Mouse (Mus musculus) olfactory bulb, adult 2 months (tissue): ENCODE measurements around the gene Smtnl2. TPM values are rescaled to one million over a fixed set of nuclear protein-coding genes. Genes with fewer than 3 reads are reported as not detected.

ENCODE experiments used
- H3K27ac ChIP-seq: fragments of 200-500 bp; 2 replicates; pipeline ENCODE4 v1.5.1; 2012; ENCODE audit warnings: low read depth, low read length; ENCODE audit not compliant: insufficient read depth
- H3K4me1 ChIP-seq: fragments of 200-500 bp; 2 replicates; pipeline ENCODE4 v1.6.1; 2012; ENCODE audit warnings: low read length; ENCODE audit not compliant: control insufficient read depth, insufficient read depth
- H3K4me3 ChIP-seq: fragments of 200-500 bp; 2 replicates; pipeline ENCODE4 v1.5.1; 2012; ENCODE audit warnings: mild to moderate bottlenecking, low read depth, low read length, moderate library complexity; ENCODE audit not compliant: insufficient read depth
- CTCF ChIP-seq: fragments of 200-500 bp; IDR thresholded peaks from 2 replicates; pipeline ENCODE4 v1.5.1; 2012; ENCODE audit warnings: low read depth, mild to moderate bottlenecking, low read length, moderate library complexity; ENCODE audit not compliant: insufficient read depth
- POLR2A ChIP-seq: fragments of 200-500 bp; IDR thresholded peaks from 2 replicates; pipeline ENCODE4 v1.6.1; 2012; ENCODE audit warnings: mild to moderate bottlenecking, low read depth, low read length, moderate library complexity; ENCODE audit not compliant: insufficient read depth
- WGBS: fragments of 180-500 bp; shearing (Covaris S2); methylation state at CpG from one replicate; pipeline ENCODE4 v1.1.7; 2018; 5-methylcytosine and 5-hydroxymethylcytosine counted together
- polyA plus RNA-seq: library from polyadenylated mRNA; stranded (reverse); fragments of >200 nt; gene quantifications from 2 replicates; pipeline ENCODE4 v1.2.4, GENCODE M21; 2012; ENCODE audit warnings: low replicate concordance; ENCODE audit not compliant: missing spikeins, insufficient read depth, insufficient read length

The Smtnl2 gene
- polyA plus RNA-seq, 1 experiment: not detected

- 21% methylated on average over 12 of the region's 12 CpGs for WGBS
- TF ChIP-seq CTCF: no peak
- no peak for TF ChIP-seq POLR2A
- Histone ChIP-seq H3K4me3 (no peak overlapping the region), H3K4me1 (peaks cover 6% of the 10 kb centered on the region; the same call in 1 of the 2 replicates), H3K27ac (no peak overlapping the region)
Measured at GRCm38 (mm10) chr11:72369904-72370672, 41.4 kb downstream of the Smtnl2 start.

GRCm38 (mm10) chr11:72367934-72368674 lies 43.4 kb downstream of the Smtnl2 start:
- TF ChIP-seq POLR2A: no peak
- no peak for TF ChIP-seq CTCF
- H3K27ac ChIP-seq: no peak overlapping the region
- 50% methylated on average over 11 of the region's 11 CpGs for WGBS
- H3K4me1 ChIP-seq: peaks cover 6% of the 10 kb centered on the region; the same call in 1 of the 2 replicates
- H3K4me3 ChIP-seq: no peak overlapping the region

DNA sequence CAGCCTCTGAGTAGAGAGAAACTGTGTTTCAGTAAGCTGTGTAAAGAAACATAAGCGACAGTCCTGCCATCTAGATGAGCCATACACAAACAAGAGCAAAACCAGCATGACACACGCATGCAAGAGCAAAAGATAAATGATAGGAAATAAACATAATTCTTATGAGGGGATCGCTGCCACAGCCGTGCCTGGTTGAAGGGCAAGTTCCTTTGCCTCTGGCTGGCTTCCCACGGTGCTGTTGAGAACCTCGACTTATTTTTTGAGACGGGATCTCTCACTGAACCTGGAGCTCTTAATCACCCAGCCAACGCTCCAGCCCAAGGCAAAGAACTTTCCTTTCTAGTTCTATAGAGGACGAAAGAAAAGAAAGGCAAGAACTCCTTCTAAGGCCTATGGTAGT lies 45.4 kb downstream of the Smtnl2 start:
- 91% methylated on average over 9 of the region's 9 CpGs for WGBS
- TF ChIP-seq POLR2A (no peak), CTCF (no peak)
- H3K27ac ChIP-seq: no peak overlapping the region
- peaks cover 11% of the 10 kb centered on the region for H3K4me1 ChIP-seq
- H3K4me3 ChIP-seq: no peak overlapping the region

GRCm38 (mm10) chr11:72364526-72364925 lies 47.0 kb downstream of the Smtnl2 start:
- no peak for TF ChIP-seq CTCF
- no peak for TF ChIP-seq POLR2A
- no peak overlapping the region for H3K27ac ChIP-seq
- H3K4me3 ChIP-seq: no peak overlapping the region
- WGBS: 99% methylated on average over 5 of the region's 5 CpGs
- H3K4me1 ChIP-seq: peaks cover 9% of the 10 kb centered on the region

GRCm38 (mm10) chr11:72363523-72364240 lies 47.8 kb downstream of the Smtnl2 start:
- peaks cover 9% of the 10 kb centered on the region for H3K4me1 ChIP-seq
- H3K27ac ChIP-seq: no peak overlapping the region
- 78% methylated on average over 8 of the region's 8 CpGs for WGBS
- TF ChIP-seq POLR2A (no peak), CTCF (no peak)
- no peak overlapping the region for H3K4me3 ChIP-seq

DNA sequence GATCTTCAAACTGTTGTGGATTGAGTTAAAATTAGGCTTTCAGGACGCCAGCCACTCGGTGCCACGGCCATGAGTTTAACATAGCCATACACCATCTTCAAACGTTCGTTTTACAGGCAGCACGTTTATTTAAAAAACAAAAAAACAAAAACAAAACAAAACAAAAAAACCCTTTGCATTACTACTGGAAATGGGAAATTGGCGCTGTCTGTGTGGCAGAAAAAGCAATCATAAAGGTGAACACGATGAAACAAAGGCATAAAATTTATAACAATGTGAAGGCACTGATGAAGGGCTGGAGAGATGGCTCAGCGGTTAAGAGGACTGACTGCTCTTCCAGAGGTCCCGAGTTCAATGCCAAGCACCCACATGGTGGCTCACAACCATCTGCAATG lies 49.2 kb downstream of the Smtnl2 start, which contains the start of gene Tekt1:
Gene Tekt1, minus strand, starts transcription at position 96 of the 395 bp plus-strand sequence.
- WGBS: 29% methylated on average over 10 of the region's 10 CpGs
- H3K4me1 ChIP-seq: peaks cover 4% of the 10 kb centered on the region
- H3K27ac ChIP-seq: no peak within 1 kb of the TSS
- TF ChIP-seq CTCF: no peak
- TF ChIP-seq POLR2A: no peak
- peak within 1 kb of the TSS; percentile 55 for H3K4me3 ChIP-seq

DNA sequence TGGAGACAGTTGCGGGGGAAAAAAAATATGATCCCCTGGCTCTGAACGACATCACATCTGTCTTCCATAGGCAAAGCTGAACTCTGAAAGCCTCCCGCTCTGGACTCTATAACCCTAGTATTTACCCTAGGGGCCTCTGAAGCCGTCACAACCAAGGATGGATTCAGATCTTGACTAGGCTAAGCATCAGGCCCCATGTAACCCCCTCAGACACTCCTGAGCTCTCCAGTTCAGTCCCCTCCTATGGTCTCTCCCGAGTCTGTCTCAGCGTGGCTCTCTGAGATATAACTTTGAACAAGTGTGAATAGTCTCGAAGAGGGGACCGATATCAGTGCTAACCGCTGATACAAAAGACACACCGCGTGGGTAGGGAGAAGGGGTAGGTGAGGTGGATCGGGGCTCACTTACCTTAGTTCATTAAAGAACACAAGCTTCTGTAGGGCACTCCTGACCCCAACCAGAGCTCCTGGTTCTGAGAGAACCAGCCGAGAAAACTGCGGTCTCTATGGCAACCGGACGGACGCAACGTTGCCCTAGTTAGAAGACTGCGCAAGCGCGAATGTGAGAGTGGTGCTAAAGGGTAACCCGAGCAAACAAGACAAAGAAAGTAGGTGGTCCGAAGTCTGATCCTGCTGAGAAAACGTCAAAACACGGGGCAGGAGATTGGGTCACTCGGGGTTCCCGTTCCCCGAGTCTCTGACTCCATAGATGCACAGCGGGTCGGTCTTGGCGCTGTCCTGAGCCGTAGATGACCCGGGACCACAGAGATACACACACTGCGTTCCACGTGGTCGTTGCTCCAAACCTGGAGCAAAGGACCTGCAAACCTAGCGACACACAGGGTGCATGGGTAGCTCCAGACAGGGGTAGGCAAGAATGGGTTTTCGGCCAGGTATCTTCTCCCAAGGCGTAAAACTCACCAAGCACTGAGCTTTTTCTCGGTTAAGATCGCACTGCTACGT lies 49.8 kb downstream of the Smtnl2 start:
- WGBS: 7% methylated on average over 42 of the region's 42 CpGs
- TF ChIP-seq CTCF: no peak
- TF ChIP-seq POLR2A: no peak
- no peak overlapping the region for H3K27ac ChIP-seq
- H3K4me3 ChIP-seq: peak overlapping the region; percentile 55
- H3K4me1 ChIP-seq: peaks cover 4% of the 10 kb centered on the region
